ENCODE assay signal across 18 mouse cellular contexts in the genomic region with DNA sequence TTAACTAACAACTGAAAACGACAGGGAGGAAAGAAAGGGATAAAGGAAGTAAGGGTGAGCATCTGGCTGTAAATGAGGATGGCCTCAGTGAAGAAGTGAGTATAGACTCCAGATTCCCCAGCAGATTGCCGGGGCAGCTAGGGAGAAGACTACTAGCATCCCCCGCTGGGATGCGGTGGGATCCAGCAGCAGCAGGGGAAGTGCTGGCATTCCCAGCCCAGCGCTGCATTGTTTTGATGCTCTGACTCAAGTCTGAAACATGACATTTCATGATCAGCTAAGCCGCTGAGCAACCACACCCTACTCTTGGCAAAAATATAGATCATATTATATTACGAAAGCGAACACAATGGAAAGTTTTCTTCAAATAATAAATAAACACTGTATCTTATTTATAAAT.
DNase-seq lines count a peak whose midpoint lies in the region; ATAC-seq lines count a peak whose summit lies in the region.
"Had no signal": no experiment of that assay in that cellular context is flagged by ENCODE, and none has a peak within 500 bp of the region (broad histone marks: within the 10 kb centered on the region; RNA-seq: fewer than 3 reads in every experiment).

No protein-coding gene starts in this region.

- intact Hi-C loops in gastrocnemius, postnatal 14 days (cut with DNase I; ENCODE audit: low total_unique reads) = no loop called here

- H3K4me3 ChIP-seq in embryonic facial prominence, embryonic 14.5 days (ENCODE audit: low read depth, low read length) = no peak overlapping the region
- H3K4me3 ChIP-seq: forebrain, embryonic 12.5 days; heart, embryonic 13.5 days; midbrain, embryonic 15.5 days had no signal

- no peaks in the 10 kb centered on the region for H3K9me3 ChIP-seq in embryonic facial prominence, embryonic 14.5 days (ENCODE audit: control insufficient read depth, low read length)
- H3K9me3 ChIP-seq: forebrain, embryonic 12.5 days; G1E; heart, embryonic 13.5 days; midbrain, embryonic 15.5 days had no signal

- WGBS in embryonic facial prominence, embryonic 14.5 days = 29% methylated on average over 8 of the region's 8 CpGs

- peak overlapping the region; percentile 11; the same call in 1 of the 2 replicates for H3K9ac ChIP-seq in embryonic facial prominence, embryonic 14.5 days (ENCODE audit: low read depth, low read length)
- H3K9ac ChIP-seq: forebrain, embryonic 12.5 days; heart, embryonic 13.5 days; hindbrain, embryonic 14.5 days; midbrain, embryonic 15.5 days had no signal

- DNase-seq in gastrocnemius, postnatal 14 days = peak; percentile 11
- no peak for DNase-seq in gastrocnemius, adult 18-20 months (ENCODE audit: low spot score)
- peak; percentile 16 for DNase-seq in 3134 (ENCODE audit: extremely low read depth, insufficient read length, low spot score)
- peak; percentile 61 for DNase-seq in ES-CJ7 (ENCODE audit: low read depth, low spot score)
- peak; percentile 75 for DNase-seq in embryonic facial prominence, embryonic 14.5 days (ENCODE audit: low spot score)
- DNase-seq in thymus, postnatal 10 days (ENCODE audit: low spot score in 2 of 2) = no peak
- no peak for DNase-seq in layer of hippocampus, adult 9-11 months
- DNase-seq in right cerebral cortex, postnatal 25 days = no peak
- DNase-seq: adrenal gland, adult 2 months; cerebellum, postnatal 10 days; kidney, adult 9 months; liver; lung, postnatal 10 days had no signal

- ATAC-seq in embryonic facial prominence, embryonic 14.5 days (ENCODE audit: low read depth) = no peak
- ATAC-seq: midbrain, embryonic 15.5 days had no signal

- no peaks in the 10 kb centered on the region; the same call in 1 of the 2 replicates for H3K4me1 ChIP-seq in embryonic facial prominence, embryonic 14.5 days (ENCODE audit: control insufficient read depth, insufficient read depth, low read length)

- no peaks in the 10 kb centered on the region for H3K27me3 ChIP-seq in embryonic facial prominence, embryonic 14.5 days (replicated peaks; ENCODE audit: control insufficient read depth, insufficient read depth, low read length)
- H3K27me3 ChIP-seq: forebrain, embryonic 12.5 days; heart, embryonic 13.5 days; midbrain, embryonic 15.5 days had no signal

- no peaks in the 10 kb centered on the region for H3K36me3 ChIP-seq in embryonic facial prominence, embryonic 14.5 days (ENCODE audit: control insufficient read depth, insufficient read depth, low read length)
- H3K36me3 ChIP-seq: forebrain, embryonic 12.5 days; G1E; heart, embryonic 13.5 days; midbrain, embryonic 15.5 days had no signal

- peak overlapping the region; percentile 40 for H3K27ac ChIP-seq in embryonic facial prominence, embryonic 14.5 days (replicated peaks; ENCODE audit: low read depth, low read length)
- H3K27ac ChIP-seq: forebrain, embryonic 12.5 days; heart, embryonic 13.5 days; hindbrain, embryonic 14.5 days; midbrain, embryonic 15.5 days had no signal

- 0 out of 2 replicates have a peak overlapping the region, but pooled peaks have one; percentile 9 for H3K4me2 ChIP-seq in embryonic facial prominence, embryonic 14.5 days (ENCODE audit: low read depth, low read length)
- H3K4me2 ChIP-seq: forebrain, embryonic 12.5 days; heart, embryonic 13.5 days; hindbrain, embryonic 14.5 days; midbrain, embryonic 15.5 days had no signal

Comparison
In these comparisons a context has a peak if more than half of its experiments do, and no peak if none do; other contexts are left out.
1. DNase-seq: peak in gastrocnemius, postnatal 14 days (single experiment), 3134 (single experiment), ES-CJ7 (single experiment) and embryonic facial prominence, embryonic 14.5 days (single experiment); none in gastrocnemius, adult 18-20 months (single experiment), thymus, postnatal 10 days (0 of 2), layer of hippocampus, adult 9-11 months (single experiment) and right cerebral cortex, postnatal 25 days (single experiment).